Mouse (Mus musculus) MN1 (cell line): ENCODE measurements around the gene Heg1.

Experiments used
- DNase-seq: peaks from one replicate; pipeline ENCODE4 v3.0.0-alpha.2; 2016; ENCODE audit warnings: low spot score

Gene Heg1

DNA sequence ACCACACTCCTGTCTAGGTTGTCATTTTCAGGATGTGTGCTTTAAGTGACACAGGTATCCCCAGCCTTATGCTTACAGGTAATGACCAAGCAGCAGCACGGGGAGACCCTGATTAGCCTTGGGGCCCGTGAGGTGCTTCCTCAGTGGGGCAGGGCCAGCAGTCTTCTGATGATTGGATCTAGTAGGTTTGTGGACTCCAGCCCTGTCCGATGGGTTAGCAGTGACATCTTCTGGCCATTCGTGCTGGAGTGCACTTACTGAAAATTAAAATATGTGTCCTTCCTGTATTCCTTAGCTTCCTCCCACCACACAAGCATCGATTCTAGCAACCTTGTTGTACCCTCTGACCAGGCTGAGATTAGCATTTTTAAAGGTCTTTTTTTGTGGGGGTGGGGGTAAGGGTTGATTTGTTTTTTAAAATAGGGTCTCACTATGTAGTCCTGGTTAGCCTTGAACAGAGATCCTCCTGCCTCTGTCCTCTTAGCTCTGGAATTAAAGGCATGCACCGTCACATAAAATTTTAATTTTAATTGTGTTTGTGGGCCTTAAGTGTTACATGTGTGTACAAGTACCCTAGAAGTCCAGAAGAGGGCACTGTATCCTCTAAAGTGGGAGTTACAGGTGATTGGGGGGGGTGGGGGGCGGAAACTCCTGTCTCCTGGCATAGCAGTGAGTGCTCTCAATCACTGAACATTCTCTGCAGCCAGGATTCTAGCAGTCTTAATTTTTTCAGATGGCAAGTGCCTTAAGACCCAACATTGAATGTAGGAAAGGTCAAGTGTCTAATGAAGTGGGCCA is 60.7 kb downstream of the Heg1 start:
- peak; percentile 36 for DNase-seq

DNA sequence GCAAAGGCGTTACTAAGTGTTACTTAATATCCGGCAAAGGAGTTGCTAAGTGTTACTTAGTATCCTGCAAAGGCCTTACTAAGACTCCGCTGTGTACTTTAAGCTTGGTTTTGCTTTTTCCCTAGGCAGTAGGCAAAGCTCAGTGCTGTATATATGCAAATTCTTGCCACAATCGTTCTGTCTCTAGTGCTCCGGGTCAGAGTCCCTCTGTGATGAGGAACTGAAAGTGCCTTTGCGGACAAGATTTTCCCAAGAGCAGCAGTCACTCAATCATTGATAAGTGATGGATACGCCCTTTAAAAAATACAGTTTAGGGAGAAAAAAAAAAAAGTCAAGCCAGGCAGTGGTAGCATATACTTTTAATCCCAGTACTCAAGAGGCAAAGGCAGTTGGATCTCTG is 61.3 kb downstream of the Heg1 start:
- no peak for DNase-seq

DNA sequence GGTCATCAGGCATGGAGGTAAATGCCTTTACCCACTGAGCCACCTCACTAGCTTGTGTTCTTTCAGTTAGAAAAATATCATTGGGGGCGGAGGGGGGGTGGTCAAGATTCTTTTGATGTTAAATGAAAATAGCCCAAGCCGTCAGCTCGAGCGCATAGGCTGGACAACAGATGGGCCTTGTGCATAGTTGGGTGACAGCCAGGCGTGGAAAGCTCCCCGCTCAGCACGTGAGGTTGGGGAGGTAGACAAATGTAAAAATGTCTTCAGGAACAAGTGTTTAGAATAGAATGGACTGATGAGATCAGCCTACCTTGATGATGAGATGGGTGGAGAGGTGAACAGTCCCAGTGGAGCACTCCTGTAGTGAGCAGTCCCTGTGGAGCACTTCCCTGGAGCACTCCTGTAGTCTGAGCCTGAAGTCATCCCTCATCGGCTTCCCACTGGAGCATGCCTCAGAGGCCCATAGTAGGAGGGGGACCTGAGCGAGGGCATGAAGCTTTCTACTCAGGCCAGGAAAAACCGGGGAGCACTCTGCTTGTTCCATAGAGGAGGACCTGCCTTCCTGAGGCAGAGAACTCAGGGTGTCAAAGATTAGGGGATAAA is 62.0 kb downstream of the Heg1 start:
- DNase-seq: no peak

DNA sequence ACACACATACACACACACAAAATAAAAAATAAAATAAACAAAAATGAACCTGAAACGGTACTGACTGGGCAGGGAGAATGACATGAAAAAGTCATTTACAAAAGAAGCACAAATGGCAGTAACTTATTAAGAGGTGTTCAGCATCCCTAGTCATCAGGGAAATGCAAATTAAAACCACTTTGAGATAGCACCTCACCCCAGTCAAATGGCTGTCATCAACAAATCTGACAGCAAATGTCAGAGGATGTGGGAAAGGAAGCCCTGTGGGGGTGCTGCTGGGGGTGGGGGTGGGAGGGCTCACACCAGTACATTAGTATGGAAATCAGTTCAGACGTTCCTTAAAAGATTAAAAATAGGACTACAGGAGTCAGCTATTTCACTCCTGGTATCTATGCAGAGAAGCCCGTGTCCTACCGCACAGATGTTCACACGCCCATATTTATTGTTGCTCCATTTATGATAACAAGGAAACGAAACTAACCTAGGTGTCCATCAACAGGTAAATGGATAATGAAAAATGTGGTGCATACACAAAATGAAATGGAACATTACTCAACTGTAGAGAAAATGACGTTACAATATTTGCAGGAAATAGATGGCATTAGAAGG is 63.3 kb downstream of the Heg1 start:
- DNase-seq: no peak

DNA sequence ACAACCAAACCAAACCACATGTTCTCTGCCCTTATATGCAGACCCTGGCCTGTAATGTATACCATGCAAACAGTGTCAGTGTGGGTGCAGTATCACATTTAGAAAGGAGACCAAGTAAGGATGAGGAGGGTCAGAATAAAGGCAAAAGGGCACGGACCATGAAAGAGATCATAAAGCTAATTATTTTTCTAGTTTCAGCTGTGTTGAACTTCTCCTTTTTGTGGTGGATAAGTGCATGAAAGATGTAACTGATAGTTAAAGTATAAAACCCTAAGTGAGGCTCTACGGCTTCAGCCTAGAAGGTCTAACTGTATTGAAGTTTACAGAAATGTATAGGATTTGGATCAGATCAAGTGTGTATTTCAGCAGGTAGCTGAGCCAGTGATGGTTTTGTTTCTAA is 63.8 kb downstream of the Heg1 start:
- DNase-seq: no peak

DNA sequence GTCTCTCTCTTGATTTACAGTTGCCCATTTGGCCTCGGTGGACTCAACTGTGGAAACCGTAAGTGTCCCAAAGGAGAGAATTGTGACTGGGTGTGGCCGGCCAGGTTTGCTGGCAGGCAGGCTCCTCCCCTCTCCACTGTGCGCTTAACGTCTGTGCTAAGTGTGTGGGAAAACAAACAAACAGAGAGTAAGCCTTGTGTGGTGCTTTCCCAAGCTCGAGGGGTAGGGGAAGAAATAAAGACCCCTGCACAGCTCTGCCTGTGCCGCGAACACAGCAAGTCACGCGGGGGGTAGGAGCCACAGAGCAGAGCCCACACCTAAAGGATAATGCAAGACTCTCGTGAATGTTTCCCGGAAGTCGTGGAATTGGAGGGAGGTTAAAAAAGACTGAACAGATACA is 67.0 kb downstream of the Heg1 start:
- DNase-seq: no peak

DNA sequence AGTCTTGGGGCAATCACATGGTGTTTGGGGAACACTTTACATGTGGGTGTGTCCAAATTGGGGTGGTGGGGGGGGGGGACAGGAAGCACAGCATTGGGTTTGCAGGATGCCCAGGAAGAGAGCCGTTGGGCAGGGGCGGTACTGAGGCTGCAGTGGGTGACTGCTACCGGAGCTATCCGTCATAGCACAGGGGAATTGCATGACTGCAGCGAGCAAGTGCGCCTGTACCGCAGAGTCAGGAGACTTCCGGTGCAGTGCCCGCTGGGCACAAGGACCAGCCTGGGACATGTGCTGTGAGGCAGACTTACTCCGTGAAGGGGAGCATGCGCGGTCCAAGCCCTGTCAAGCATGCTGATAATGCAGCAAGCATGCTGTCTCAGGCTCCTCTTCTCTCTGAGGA is 67.4 kb downstream of the Heg1 start:
- DNase-seq: no peak

DNA sequence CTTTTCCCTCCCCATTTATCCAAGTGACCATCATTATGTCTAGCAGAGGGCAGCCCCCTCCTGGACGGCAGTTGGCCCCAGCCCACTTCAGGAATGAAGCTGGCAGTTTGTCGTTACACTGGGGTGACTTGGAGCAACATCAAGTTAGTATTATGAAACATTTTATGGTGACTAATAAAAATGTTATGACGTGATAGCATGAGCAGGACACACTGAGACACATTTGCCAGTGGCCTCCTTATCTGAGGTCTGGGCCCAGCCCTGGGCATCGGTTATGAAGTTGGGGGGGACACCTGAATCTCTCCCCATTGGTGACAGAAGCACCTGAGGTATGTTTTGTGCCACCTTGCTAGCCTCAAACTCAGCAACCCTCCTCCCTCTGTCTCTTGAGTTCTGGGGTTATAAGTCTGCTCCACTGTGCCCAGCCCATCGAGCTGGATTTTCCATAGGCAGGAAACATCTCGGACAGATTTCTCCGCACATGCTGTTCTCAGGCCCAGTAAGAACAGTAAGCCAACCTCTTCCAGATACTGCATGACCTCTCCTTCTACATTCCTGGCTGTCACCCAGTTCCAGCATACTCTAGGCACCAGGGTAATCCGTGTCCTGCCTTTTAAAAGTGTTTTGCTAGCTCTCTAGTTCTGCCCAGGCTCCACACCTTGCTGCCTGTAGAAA is 68.9 kb downstream of the Heg1 start:
- DNase-seq: no peak

DNA sequence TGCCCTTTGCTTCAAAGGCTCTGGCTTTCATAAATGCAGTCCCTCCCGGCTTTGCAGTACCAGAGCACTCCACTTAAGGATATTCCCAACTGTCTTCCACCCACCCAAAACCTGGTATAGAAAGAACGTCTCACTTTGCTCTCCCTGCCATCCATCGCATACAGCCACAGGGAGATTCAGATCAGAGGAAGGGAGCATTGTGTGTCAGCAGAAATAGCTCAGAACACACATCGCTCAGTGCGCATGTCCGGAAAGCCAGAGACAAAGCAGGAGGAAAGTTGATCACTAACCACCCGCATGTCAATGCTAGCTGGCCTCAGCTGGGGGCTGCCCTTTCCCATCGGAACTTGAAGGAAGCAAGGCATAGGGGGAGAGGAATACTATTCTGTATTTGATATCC is 71.1 kb downstream of the Heg1 start:
- no peak for DNase-seq

DNA sequence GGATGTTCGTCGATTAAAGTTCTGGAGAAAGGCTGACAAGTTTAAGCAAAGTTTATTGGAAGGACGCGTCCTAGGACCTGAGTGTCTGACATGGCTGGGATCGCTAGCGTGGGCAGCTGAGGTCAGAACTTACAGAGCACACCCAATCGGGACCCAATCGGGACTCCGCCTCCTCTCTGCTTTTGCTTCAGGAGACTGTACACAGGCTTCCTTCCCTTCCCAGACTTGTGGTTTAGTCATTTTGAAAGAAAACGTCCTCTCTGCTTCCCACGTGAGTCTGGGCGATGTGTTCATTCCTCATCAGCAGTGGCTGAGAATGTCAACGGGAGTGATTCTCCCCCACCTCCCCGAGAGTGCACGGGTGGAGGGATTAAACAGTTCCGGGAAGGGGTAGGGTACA is 71.8 kb downstream of the Heg1 start:
- no peak for DNase-seq

DNA sequence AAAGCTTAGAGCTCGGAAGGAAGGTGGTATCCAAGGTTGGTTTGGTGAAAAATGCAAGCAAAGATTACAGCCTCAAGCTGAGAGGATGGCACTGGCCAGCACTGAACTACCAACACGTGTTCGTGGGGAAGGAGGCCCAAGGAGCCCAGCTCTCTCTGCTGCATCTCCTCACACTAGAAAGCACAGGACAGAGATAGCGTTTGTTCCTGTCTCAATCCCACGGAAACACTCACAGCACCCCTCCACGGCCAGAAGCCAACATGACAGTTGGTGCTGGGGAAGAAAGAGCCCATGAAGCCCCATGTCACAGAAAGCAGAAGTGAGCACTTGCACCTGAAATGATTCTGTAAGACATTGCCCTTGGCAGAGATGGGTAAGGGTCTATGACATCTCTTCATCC is 72.2 kb downstream of the Heg1 start:
- DNase-seq: no peak

DNA sequence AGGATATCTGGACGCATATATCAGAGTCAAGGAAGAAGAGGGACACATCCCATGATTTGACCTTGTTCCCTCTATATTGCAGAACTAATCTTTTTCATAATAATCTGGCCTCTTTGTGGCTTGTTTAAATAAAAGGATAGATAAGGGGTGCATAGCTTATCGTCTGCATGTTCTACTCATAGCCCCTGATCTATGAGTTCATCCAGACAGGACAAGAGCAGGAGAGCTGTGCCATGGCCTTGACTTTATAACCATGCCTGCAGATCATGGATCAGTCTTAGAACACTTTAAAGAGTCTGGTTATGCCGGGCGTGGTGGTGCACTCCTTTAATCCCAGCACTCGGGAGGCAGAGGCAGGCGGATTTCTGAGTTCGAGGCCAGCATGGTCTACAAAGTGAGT is 75.0 kb downstream of the Heg1 start:
- DNase-seq: no peak

DNA sequence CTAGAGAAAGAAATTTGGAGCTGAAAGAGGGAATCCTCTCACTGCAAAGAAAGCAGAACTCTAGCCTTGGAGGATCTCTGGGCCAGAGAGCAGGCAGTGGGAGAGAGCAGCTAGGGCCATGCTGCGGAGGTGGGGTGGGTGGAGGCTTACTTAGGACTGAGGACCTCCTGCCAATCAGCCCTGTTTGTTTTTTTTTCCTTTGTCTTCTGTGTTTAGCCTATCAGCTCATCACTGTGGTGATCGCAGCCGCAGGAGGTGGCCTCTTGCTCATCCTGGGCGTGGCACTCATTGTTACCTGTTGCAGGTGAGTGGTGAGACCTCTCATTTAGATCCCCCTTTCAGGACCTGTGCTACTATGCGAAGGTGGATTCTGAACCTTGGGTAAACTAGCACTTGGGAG is 76.4 kb downstream of the Heg1 start:
- DNase-seq: no peak

DNA sequence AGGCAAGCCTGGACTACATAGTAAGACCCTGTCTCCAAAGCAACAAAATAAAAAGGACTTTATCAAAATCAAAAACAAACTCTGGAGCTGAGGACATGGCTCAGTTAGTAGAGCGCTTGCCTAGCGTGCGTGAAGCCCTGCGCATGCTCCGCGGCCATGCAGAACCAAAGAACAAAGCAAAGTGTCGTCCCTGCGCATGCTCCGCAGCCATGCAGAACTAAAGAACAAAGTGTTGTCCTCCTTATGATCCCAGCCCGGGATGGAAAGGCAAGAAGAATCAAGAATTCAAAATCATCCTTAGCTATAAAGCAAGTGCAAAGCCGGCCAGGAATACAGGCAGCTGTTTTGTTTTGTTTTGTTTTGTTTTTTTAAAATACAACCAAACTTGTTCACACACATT is 76.8 kb downstream of the Heg1 start:
- no peak for DNase-seq

DNA sequence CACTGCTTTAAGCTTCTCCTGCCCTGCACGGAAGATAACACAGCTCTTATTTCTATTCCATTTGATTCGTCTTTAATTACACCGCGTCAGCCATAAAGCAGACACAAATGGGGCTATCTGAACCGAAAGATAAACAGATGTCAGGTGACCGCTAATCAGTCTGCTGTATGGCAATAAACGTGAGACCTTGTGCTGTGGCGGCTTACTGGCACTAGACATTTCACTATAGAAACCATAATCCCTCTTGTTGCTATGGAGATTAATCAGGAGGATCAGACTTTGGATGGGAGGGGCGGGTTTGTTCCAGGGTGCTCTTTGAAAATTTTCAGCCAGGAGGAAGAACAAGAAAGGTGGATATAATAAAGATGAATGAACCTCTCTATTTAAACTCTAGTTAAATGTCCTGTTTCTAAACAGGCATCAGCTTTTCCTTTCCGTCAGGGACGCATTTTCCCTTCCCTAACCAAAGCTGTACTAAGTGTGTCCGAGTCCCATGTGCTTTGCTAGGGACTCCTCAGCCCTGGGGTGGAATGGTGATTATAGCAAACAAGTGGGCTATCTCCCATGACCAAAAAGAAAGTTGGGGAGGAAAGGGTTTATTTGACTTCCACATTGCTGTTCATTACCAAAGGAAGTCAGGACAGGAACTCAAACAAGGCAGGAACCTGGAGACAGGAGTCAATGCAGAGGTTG is 80.5 kb downstream of the Heg1 start:
- DNase-seq: peak; percentile 12

DNA sequence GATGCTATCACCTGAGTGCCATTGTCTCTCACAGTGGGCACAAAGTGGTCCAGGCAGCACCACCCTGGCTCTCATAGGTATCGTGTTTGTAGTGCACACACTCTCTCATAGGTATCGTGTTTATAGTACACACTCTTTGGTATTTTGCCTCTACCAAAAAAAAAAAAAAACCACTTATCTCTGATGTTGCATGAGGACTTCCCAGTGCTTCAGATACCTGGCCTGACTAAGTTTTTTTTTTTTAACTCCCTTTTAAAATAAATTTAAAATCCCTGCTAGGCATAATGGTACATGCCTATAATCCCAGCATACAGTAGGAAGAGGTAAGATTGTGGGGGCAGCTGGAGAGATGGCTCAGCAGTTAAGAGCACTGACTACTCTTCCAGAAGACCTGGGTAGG is 81.3 kb downstream of the Heg1 start:
- DNase-seq: no peak

DNA sequence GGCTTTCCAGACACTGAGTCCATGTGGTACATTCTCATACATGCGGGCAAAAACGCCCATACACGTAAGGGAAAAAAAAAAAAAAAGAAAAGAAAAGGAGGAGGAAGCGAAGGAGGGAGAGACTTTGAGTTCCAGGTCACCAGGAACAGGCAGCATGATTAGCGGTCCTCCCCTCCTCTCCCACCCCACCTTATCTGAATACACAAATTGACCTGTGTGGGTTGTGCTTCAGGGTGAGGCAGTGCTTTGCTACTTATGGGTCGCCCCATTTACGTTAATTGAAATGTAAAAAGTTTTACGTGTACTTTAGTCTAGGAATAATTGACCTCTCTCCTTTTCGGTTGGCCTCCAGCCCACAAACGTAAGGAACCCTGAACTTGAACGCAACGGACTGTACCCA is 82.1 kb downstream of the Heg1 start:
- DNase-seq: no peak

DNA sequence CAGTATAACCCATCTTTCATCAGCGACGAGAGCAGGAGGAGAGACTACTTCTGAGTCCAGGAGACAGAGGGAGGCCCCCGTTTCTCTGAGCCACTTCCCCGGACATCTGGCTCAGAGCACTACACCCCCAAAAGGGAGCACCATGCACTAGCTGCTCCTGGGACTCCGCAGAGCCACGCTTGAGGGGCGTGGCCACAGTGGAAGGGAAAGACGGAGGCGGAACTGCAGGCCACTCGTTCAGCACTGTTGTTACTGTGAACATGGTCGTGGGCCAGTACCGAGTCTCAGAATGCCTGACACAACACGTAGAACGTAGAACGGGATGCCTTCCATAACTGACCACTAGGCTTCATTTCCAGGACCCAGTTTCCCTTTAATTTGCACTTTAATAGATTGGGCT is 82.6 kb downstream of the Heg1 start:
- DNase-seq: no peak

DNA sequence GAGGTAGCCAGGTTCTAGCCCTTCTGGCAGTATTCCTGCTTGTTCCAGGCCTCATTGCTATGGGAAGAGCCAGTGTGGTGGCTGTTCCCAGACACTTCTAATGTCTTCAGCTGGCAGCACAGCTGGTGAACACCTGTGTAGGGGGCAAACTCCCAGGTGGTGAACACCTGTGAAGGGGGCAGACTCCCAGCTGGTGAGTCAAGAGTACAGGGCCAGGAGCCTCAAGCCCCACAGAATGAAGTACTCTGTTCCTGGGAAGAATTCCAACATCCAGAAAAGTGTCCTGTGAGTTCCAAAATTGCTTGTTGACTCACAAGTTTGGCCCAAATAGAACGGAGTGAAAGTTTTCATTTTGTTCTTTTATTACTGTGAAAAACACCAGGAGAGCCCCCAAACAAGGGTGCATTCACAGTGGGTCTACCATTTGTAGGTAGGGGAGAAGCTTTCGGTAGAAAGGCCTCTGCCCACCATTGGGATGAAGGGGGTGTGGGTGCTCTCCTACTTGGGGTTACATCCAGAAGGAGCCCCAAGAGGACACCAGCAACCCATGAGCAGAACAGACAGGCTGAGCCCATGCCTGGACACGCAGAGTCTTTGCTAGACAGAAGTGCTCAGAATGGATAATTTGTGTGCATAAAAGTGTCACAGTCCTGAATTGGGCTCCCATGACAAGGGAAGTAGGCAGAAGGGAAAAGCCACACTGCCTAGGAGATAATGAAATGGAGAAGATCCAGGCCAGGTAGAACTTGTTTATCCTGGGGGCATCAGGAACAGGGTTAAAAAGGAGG is 84.5 kb downstream of the Heg1 start:
- DNase-seq: no peak

DNA sequence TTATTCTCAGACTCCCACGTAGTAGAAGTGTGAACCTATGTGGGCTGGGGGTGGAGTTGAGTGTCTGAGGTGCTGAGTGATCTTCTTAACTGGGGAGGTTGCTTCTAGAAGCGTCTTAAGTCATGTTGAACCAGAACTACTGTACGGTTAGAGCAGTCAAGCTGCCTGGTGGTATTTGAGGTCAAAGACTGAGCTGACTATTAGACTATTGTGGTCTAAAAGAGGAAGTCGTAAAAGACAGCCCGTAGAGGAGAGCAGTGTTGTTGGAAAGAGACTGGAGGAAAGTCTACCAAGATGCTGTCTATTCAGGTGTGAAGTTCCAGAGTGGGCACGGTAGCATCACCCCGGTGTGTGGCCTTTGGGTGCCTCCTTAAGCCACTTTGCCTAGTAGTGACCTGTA is 85.7 kb downstream of the Heg1 start:
- no peak for DNase-seq

DNA sequence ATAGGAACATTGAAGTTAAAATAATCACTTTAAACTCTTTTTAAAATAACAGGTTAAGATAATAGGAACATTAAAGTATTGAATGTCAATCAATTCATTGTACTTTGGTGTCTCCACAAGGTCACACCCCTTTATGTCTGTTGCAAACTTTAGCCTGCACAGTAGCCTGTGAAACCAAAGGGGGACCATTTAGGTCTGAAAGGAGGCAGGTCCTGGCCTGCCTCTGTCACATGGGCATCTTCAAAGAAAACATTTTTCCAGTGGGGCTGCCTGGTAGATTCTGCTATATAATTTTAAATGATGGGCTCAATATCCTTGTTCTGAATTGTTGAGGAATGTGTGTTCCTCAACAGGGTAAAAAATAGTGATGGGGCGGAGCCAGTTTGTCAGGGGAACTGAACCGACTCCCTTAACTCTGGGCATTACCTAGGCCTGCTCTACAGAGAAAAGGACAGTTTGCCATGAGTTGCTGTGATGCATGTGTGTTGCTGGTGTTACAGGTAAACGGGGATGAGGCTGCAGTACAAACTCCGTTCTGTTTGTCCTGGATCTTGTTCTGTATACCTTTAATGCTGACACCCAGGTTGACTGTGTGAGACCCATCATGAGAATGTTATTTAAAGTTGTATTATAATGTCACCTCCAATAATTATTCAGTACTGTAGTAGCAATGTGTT is 86.7 kb downstream of the Heg1 start:
- no peak for DNase-seq
